19 mouse cellular contexts compared by ENCODE assay signal in genomic region chr16:32522578-32523194, GRCm38 (mm10). TPM values are rescaled to one million over a fixed set of nuclear protein-coding genes. Genes with fewer than 3 reads are reported as not detected.
DNase-seq lines count a peak whose midpoint lies in the region; ATAC-seq and TF ChIP-seq lines count a peak whose summit lies in the region.
"Had no signal": no experiment of that assay in that cellular context is flagged by ENCODE, and none has a peak within 500 bp of the region (broad histone marks: within the 10 kb centered on the region; RNA-seq: fewer than 3 reads in every experiment).

No protein-coding gene starts in this region.

- intact Hi-C loops in gastrocnemius, adult 2 months (cut with DNase I), result no loop called here

- H3K4me3 ChIP-seq in gastrocnemius, adult 2 months, result no peak overlapping the region
- H3K4me3 ChIP-seq in spleen, adult 2 months (ENCODE audit: extremely low read depth, insufficient read depth, insufficient read length), result no peak overlapping the region
- H3K4me3 ChIP-seq in stomach, postnatal 0 days (ENCODE audit: low read depth, low read length), result no peak overlapping the region
- H3K4me3 ChIP-seq in intestine, embryonic 15.5 days (replicated peaks), result no peak overlapping the region
- H3K4me3 ChIP-seq in midbrain, embryonic 15.5 days, result no peak overlapping the region
- H3K4me3 ChIP-seq: embryonic facial prominence, embryonic 12.5 days; forebrain, embryonic 10.5 days had no signal

- TF ChIP-seq CTCF in gastrocnemius, adult 2 months (IDR thresholded peaks at IDR 0.05), result peak; percentile 10; the same call in 1 of the 2 replicates
- no peak for TF ChIP-seq CTCF in spleen, adult 2 months (IDR thresholded peaks at IDR 0.05; ENCODE audit: extremely low read depth, insufficient read depth, insufficient read length, insufficient replicate concordance)
- peak; percentile 15; the same call in 1 of the 2 replicates for TF ChIP-seq CTCF in stomach, postnatal 0 days (IDR thresholded peaks at IDR 0.05; ENCODE audit: low read depth)

- 0 out of 2 replicates have a peak, but pooled peaks have one; percentile 16 for ATAC-seq in stomach, postnatal 0 days (ENCODE audit: low FRiP score, low TSS enrichment)
- no peak for ATAC-seq in intestine, embryonic 15.5 days
- no peak for ATAC-seq in midbrain, embryonic 15.5 days (replicated peaks)
- ATAC-seq: hindbrain, postnatal 0 days had no signal

- WGBS in spleen, adult 2 months, result 24% methylated on average over 6 of the region's 6 CpGs
- WGBS in stomach, postnatal 0 days, result 61% methylated on average over 6 of the region's 6 CpGs
- WGBS in intestine, embryonic 15.5 days, result 65% methylated on average over 6 of the region's 6 CpGs
- WGBS in midbrain, embryonic 15.5 days, result 88% methylated on average over 6 of the region's 6 CpGs

- no peak overlapping the region for H3K9ac ChIP-seq in stomach, postnatal 0 days (ENCODE audit: low read length)
- H3K9ac ChIP-seq in intestine, embryonic 15.5 days, result no peak overlapping the region
- no peak overlapping the region for H3K9ac ChIP-seq in midbrain, embryonic 15.5 days
- H3K9ac ChIP-seq: embryonic facial prominence, embryonic 12.5 days had no signal

- no peak for TF ChIP-seq POLR2A in spleen, adult 2 months (IDR thresholded peaks at IDR 0.05; ENCODE audit: low read depth, low read length)

- H3K4me2 ChIP-seq in stomach, postnatal 0 days (replicated peaks; ENCODE audit: low read depth), result no peak overlapping the region
- no peak overlapping the region for H3K4me2 ChIP-seq in intestine, embryonic 15.5 days (replicated peaks)
- no peak overlapping the region for H3K4me2 ChIP-seq in midbrain, embryonic 15.5 days
- H3K4me2 ChIP-seq: embryonic facial prominence, embryonic 12.5 days had no signal

- peak overlapping the region; percentile 87 for H3K27ac ChIP-seq in gastrocnemius, adult 2 months
- H3K27ac ChIP-seq in spleen, adult 2 months (ENCODE audit: insufficient read depth, low read length), result peak overlapping the region; percentile 61
- peak overlapping the region; percentile 67 for H3K27ac ChIP-seq in stomach, postnatal 0 days (replicated peaks)
- H3K27ac ChIP-seq in intestine, embryonic 15.5 days, result no peak overlapping the region
- H3K27ac ChIP-seq in midbrain, embryonic 15.5 days, result no peak overlapping the region
- H3K27ac ChIP-seq: embryonic facial prominence, embryonic 12.5 days; forebrain, embryonic 10.5 days had no signal

- no peaks in the 10 kb centered on the region for H3K36me3 ChIP-seq in spleen, adult 2 months (ENCODE audit: control insufficient read depth, insufficient read depth, low read length)
- no peaks in the 10 kb centered on the region for H3K36me3 ChIP-seq in stomach, postnatal 0 days (ENCODE audit: control insufficient read depth, insufficient read depth, low read length)
- no peaks in the 10 kb centered on the region for H3K36me3 ChIP-seq in intestine, embryonic 15.5 days
- H3K36me3 ChIP-seq in midbrain, embryonic 15.5 days (replicated peaks), result no peaks in the 10 kb centered on the region
- H3K36me3 ChIP-seq: embryonic facial prominence, embryonic 12.5 days; forebrain, embryonic 10.5 days had no signal

- TF ChIP-seq EP300 in stomach, postnatal 0 days (optimal IDR thresholded peaks at IDR 0.05), result no peak

- H3K27me3 ChIP-seq in spleen, adult 2 months (ENCODE audit: control insufficient read depth, insufficient read depth, low read length), result no peaks in the 10 kb centered on the region
- no peaks in the 10 kb centered on the region for H3K27me3 ChIP-seq in stomach, postnatal 0 days (ENCODE audit: control insufficient read depth, insufficient read depth, low read length)
- H3K27me3 ChIP-seq in intestine, embryonic 15.5 days (replicated peaks), result no peaks in the 10 kb centered on the region
- H3K27me3 ChIP-seq in midbrain, embryonic 15.5 days (replicated peaks), result no peaks in the 10 kb centered on the region
- H3K27me3 ChIP-seq: embryonic facial prominence, embryonic 12.5 days had no signal

- no peaks in the 10 kb centered on the region for H3K9me3 ChIP-seq in stomach, postnatal 0 days (ENCODE audit: control insufficient read depth, low read length)
- H3K9me3 ChIP-seq in intestine, embryonic 15.5 days, result no peaks in the 10 kb centered on the region
- no peaks in the 10 kb centered on the region for H3K9me3 ChIP-seq in midbrain, embryonic 15.5 days
- H3K9me3 ChIP-seq: embryonic facial prominence, embryonic 12.5 days; forebrain, embryonic 10.5 days had no signal

- DNase-seq in gastrocnemius, adult 2 months, result peak; percentile 60
- no peak for DNase-seq in gastrocnemius, adult 8-10 months (ENCODE audit: low spot score in 2 of 2)
- no peak for DNase-seq in spleen, adult 2 months (ENCODE audit: low read depth in 1 of 2, low spot score in 2 of 2)
- no peak for DNase-seq in spleen, postnatal 10 days (ENCODE audit: low spot score in 2 of 2)
- DNase-seq in induced T-regulatory cell, adult 2 months (ENCODE audit: low read depth), result peak; percentile 38
- no peak for DNase-seq in stomach, postnatal 0 days (ENCODE audit: low spot score)
- DNase-seq: right cerebral cortex, adult 18-20 months; thymus, postnatal 36 days had no signal

- peaks cover 18% of the 10 kb centered on the region; the same call in 1 of the 2 replicates for H3K4me1 ChIP-seq in spleen, adult 2 months (ENCODE audit: control insufficient read depth, insufficient read depth, insufficient read length)
- peaks cover 6% of the 10 kb centered on the region; the same call in 1 of the 2 replicates for H3K4me1 ChIP-seq in stomach, postnatal 0 days (replicated peaks; ENCODE audit: control insufficient read depth, insufficient read depth)
- H3K4me1 ChIP-seq in intestine, embryonic 15.5 days (replicated peaks), result peaks cover 18% of the 10 kb centered on the region
- H3K4me1 ChIP-seq in midbrain, embryonic 15.5 days, result peaks cover 9% of the 10 kb centered on the region
- H3K4me1 ChIP-seq: embryonic facial prominence, embryonic 12.5 days had no signal

RNA-seq across cellular contexts. Expression of gene Zdhhc19, which starts 26.6 kb away (rescaled TPM):
- not detected for total RNA-seq in gastrocnemius, adult 2 months (2021)
- not detected for total RNA-seq in gastrocnemius, adult 8-10 months (2022)
- not detected in 2 replicates for polyA plus RNA-seq in spleen, adult 2 months (2012; rRNA removed)
- polyA plus RNA-seq in stomach, postnatal 0 days (2015; fragmentation: Nextera tagmentation; extraction: Ambion mirVana), result not detected in 2 replicates
- 1.1 and 1.2 TPM in 2 replicates for polyA plus RNA-seq in intestine, embryonic 15.5 days (2015; fragmentation: Nextera tagmentation; extraction: Ambion mirVana)
- not detected in 2 replicates for polyA plus RNA-seq in midbrain, embryonic 15.5 days (2015; fragmentation: Nextera tagmentation; extraction: Ambion mirVana)
- total RNA-seq: adrenal gland, postnatal 10 days; ES-E14; hindbrain, postnatal 0 days; left cerebral cortex, adult 8-10 months; megakaryocyte progenitor cell, adult 5-6 weeks; neutrophil, adult 5-6 weeks had no signal
- polyA plus RNA-seq: embryonic facial prominence, embryonic 12.5 days; forebrain, embryonic 10.5 days; limb, embryonic 14.5 days had no signal

RNA-seq across cellular contexts. Expression of gene Slc51a, which starts 35.0 kb away (rescaled TPM):
- not detected for total RNA-seq in gastrocnemius, adult 2 months (2021)
- not detected for total RNA-seq in gastrocnemius, adult 8-10 months (2022)
- not detected in 2 replicates for polyA plus RNA-seq in spleen, adult 2 months (2012; rRNA removed)
- 2.7 and 3.1 TPM in 2 replicates for polyA plus RNA-seq in stomach, postnatal 0 days (2015; fragmentation: Nextera tagmentation; extraction: Ambion mirVana)
- 97.1 and 104 TPM in 2 replicates for polyA plus RNA-seq in intestine, embryonic 15.5 days (2015; fragmentation: Nextera tagmentation; extraction: Ambion mirVana)
- 0.20 and 0.50 TPM in 2 replicates for polyA plus RNA-seq in midbrain, embryonic 15.5 days (2015; fragmentation: Nextera tagmentation; extraction: Ambion mirVana)
- total RNA-seq: adrenal gland, postnatal 10 days; hindbrain, postnatal 0 days; left cerebral cortex, adult 8-10 months; neutrophil, adult 5-6 weeks had no signal
- polyA plus RNA-seq: hindbrain, postnatal 0 days had no signal

Comparison
In these comparisons a context has a peak if more than half of its experiments do, and no peak if none do; other contexts are left out.
1. DNase-seq: peak in gastrocnemius, adult 2 months (single experiment) and induced T-regulatory cell, adult 2 months (single experiment); none in gastrocnemius, adult 8-10 months (0 of 2), spleen, adult 2 months (0 of 2), spleen, postnatal 10 days (0 of 2) and stomach, postnatal 0 days (single experiment).
2. H3K27ac ChIP-seq: peak in gastrocnemius, adult 2 months (single experiment), spleen, adult 2 months (single experiment) and stomach, postnatal 0 days (single experiment); none in intestine, embryonic 15.5 days (single experiment) and midbrain, embryonic 15.5 days (single experiment).
3. RNA of gene Slc51a, which starts 35.0 kb away (polyA plus RNA-seq): 97.1 to 104 TPM in intestine, embryonic 15.5 days; 2.7 to 3.1 TPM in stomach, postnatal 0 days, 0.20 to 0.50 TPM in midbrain, embryonic 15.5 days and not detected in spleen, adult 2 months; every median in the first group is over 10 times any median in the second.